Mouse (Mus musculus) testis, postnatal 10 days (tissue): ENCODE data around the gene Actb.

Experiments
- DNase-seq: peaks from one replicate; pipeline ENCODE4 v3.0.0; 2021; ENCODE audit warnings: low spot score

Gene Actb

DNA sequence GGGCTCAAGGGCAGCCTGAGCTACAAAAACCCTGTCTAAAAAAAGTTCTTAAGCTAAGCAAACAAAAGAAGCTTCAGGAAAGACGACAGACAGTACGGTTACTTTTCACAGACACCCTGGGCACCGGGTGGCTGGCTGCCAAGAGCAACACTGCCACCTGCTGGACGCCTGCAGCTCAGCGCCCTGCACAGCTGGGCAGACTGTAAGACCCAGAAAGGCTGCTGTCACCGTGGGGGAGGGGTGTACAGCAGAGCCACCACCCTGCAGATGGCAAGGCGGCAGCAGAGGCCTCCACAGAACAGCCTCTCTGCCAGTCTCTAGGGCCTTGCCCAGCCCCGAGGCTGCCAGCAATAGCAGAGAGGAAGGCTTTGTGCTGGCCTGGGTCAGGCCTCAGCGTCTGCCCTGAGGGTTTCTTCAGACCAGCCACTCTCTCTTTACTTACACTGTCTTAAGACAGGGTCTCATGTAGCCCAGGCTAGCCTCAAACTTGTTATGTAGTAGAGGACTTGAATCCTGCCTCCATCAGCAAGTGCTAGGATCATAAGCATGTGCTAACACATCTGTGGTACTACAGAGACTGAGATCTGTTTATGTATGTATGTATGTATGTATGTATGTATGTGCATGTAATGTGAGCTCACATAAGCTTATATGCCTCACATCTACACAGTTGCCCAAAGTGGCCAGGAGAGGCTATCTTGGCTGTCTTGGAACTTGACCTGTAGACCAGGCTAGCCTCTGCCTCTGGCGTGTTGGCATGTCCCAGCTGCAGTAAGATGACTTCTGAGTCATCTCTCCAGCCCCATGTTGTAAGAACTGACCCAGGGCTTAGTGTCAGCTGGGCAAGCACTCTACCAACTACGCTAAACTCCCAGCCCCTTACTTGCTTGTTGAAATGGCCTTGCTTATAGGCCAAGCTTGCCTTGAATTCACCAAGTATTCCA lies 28.9 kb downstream of the Actb start:
- DNase-seq = peak; percentile 95

DNA sequence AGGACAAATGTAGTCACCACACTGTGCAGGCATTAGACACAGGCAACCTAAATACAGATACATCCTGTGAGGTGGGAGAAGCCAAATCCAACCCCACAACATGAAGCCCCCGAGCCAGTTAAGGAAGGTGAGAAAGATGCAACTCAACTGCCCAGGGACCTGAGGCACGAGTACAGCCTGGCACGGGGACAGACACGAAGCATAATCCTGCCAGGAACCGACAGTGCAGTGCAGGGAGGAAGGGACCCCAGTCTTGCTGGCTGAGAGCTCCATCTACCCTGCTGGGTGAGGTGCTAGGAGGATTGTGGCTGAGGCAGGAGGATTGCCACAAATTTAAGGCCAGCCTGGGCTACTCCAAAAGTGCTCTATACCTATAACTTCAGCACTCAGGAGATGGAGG lies 29.7 kb downstream of the Actb start:
- DNase-seq = no peak

DNA sequence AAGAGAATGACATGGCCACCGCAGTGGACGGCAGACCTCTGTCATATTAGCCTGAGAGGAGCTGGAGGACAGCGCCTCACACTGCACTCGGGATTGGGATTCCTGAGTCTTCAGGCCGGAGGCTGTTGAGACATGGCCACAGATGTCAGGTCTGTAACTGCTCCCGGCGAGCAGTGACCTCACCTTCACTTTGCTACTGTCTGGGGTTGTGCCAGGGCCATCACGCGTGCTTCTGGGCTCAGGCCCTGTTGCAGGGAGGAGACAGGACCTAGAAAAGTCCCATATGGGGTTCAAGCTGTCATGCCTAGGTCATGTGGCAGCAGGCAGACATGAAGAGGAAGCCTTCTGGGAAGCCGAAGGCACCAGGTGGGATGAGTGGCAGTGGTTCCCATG lies 31.0 kb downstream of the Actb start:
- no peak for DNase-seq

DNA sequence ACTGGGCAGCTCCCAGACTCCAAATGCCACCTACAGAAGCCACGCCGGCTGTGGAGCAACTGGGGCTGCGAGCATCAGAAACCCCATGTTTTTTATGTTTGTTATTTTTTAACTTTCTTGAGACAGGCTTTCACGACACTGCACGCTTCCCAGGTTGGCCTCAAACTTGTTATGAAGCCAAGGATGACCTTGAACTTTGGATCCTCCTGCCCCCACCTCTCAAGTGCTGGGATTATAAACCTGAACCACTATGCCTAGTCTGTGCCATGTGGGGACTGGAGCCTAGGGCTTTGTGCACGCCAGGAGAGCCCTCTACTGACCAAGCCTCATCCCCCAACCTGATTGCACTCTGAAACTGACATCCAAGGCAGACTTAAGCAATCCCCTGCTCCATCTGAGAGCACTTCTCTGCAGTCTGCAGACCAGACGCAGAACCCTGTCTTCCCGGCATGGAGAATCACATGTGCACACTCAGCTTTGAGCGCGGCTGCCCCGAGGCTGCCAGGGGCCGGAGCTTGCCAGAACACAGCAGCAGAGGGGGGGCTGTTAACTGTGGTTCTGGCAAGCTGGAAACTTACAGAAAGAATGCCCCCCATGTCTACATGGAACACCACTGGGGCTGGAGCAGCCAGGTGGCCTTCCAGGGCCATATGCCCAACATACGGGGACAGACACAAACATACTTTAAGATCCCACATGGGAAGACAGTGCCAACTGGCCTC lies 31.6 kb downstream of the Actb start:
- no peak for DNase-seq

DNA sequence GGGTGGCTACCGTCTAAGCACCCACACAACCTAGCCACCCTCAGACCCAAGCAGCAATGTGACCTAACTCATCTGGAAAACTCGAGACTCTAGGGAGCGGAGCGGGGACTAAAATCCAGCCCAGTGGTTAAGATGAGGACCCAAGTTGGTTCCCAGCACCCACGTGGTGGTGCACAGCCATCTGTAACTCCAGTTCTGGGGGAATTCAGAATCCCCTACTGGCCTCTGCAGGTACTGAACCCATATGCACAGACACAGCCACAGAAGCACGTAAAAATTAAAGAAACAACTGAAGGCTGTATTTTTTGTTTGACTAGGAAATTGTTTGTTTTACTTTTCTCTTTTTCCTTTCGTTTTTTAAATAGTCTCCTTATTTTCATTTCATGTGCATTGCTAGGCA lies 32.8 kb downstream of the Actb start:
- DNase-seq = no peak

DNA sequence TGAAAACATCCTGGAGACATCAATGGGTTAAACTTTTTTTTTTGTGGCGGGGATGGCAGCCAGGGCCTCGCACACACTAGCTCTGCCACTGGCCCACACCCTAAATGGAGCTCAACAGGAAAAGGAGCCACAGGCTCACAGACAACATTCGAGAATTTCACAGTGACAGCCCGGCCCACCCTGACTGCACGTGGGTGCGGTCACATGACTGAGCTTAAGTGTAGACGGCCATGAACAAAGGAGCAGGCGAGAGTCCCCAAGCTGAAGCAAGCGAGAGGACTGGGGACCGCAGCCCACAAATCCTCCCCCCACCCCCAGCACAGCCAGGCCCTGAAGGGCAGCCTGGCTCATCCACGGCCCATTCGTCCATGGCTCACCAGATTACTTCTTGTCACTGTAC lies 34.8 kb downstream of the Actb start:
- no peak for DNase-seq

DNA sequence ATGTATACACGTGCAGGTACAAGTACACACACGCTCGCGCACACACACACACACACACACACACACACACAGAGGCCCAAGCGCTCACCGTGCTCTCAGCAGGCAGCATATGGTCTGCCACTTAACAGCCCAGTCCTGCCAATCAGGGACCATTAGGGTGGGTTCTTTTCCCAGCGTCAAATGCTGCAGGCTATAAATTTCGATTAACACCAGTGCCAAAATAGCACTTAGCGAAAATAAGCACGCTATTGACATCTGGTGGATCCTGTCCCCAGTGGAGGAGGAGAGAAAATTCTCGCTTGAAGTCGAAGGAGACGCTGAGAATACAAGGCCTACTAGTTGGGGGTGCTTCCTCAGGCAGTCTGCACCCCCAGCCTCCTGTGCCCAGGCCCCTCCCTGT lies 37.1 kb downstream of the Actb start:
- DNase-seq = no peak

DNA sequence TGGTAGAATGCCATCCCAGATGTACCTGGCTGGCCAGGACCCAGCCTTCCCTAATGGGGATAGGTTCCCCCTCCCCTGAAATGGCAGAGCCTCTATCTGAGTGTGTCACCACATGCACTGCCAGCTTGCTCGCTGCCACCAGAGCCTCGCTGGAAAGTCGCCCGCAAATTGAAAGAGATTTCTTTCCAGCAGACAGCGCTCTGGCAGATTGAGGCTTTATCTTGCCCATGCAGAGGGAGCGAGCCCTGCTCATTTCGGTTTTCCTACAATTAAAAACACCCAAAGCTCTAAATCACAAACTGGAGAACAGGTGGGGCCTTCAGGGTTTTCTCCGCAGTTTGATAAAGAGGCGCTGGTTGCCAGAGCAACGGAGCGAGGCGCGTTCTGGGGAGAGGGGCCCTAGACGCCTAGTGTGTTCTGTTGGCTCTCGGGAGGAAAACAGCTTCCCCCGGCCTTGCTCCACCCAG lies 48.8 kb downstream of the Actb start:
- DNase-seq = no peak

DNA sequence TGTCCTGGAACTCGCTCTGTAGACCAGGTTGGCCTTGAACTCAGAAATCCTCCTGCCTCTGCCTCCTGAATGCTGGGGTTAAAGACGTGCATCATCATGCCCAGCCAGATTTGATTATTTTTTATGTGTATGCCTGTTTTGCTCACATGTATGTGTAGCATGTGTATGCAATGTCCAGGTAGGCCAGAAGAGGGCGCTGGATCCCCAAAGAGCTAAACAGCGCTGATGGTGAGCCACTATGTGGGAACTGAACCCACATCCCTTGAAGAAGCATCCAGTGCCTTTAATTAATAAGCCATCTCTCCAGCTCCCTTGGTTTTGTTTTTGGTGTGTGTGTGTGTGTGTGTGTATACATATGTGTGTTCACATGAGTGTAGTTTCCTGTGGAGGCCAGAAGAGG lies 50.1 kb downstream of the Actb start:
- no peak for DNase-seq

DNA sequence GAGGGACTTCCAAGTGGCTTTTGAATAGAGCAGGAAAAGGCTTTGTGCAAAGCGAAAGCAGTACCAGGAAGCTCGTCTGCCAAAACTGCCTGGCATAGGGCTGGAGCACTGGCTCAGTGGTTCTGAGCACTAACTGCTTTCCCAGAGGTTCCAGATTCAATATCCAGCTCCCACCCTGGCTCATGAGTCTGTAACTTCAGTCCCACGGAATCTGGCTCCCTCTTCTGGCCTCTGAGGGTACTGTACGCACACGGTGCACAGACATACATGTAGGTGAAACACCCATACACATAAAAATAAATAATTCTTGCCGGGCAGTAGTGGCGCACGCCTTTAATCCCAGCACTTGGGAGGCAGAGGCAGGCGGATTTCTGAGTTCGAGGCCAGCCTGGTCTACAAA lies 51.7 kb downstream of the Actb start:
- peak; percentile 70 for DNase-seq

DNA sequence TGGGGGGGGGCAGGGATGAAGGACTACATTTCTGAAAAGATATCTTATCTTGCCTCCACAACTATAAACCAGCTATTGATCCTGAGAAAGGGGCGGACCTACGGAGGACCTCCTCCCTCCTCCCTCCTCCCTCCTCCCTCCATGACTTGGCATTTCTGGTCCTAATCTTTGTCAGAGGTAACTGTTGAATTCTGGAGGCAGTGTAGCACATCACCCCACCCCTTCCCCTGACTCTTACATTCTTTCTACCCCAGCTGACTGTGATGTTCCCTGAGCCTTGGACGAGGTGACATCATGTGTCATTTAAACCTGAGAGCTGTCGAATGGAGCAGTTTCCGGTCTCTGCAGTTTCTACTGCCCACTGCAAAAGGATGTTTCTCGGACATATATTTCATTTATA lies 53.0 kb downstream of the Actb start:
- no peak for DNase-seq
